In the genomic region with DNA sequence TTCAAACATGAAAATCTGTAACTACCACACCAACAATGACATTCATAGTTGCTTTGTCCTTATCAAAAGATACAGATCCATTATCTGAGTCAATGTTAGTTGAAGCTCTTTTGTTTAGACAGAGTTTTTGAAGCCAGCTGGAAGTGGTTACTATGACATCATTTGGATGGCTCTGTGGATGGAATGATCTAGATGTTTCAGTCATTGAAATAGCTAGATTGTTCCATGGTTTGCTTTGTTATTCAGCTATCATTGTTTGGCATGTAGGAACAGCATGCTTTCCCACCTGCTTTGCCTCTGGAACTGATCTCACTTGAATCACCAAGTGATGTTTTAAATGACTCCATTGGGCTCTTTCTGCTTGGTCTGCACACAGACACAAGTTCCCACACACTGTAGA, we compare ENCODE assay signal across 25 mouse cellular contexts.
DNase-seq lines count a peak whose midpoint lies in the region; ATAC-seq and TF ChIP-seq lines count a peak whose summit lies in the region.
"Had no signal": no experiment of that assay in that cellular context is flagged by ENCODE, and none has a peak within 500 bp of the region (broad histone marks: within the 10 kb centered on the region; RNA-seq: fewer than 3 reads in every experiment).

No protein-coding gene starts in this region.

- no peak overlapping the region for H3K27ac ChIP-seq in lung, postnatal 0 days (ENCODE audit: low read length)
- H3K27ac ChIP-seq: hindbrain, embryonic 13.5 days; left cerebral cortex, adult 2 months; limb, embryonic 13.5 days; liver, embryonic 14.5 days; neural tube, embryonic 12.5 days had no signal

- no peak overlapping the region for H3K9ac ChIP-seq in lung, postnatal 0 days (replicated peaks; ENCODE audit: low read depth)
- H3K9ac ChIP-seq: hindbrain, embryonic 13.5 days; limb, embryonic 13.5 days; liver, embryonic 14.5 days; lung, embryonic 14.5 days; neural tube, embryonic 12.5 days had no signal

- H3K4me1 ChIP-seq in lung, postnatal 0 days (ENCODE audit: insufficient read depth, low read depth, low read length) = no peaks in the 10 kb centered on the region
- H3K4me1 ChIP-seq: hindbrain, embryonic 13.5 days; limb, embryonic 13.5 days; neural tube, embryonic 12.5 days had no signal

- no peaks in the 10 kb centered on the region for H3K27me3 ChIP-seq in lung, postnatal 0 days (replicated peaks; ENCODE audit: insufficient read depth, low read length)
- H3K27me3 ChIP-seq: hindbrain, embryonic 13.5 days; limb, embryonic 13.5 days; neural tube, embryonic 12.5 days had no signal

- H3K9me3 ChIP-seq in lung, postnatal 0 days (ENCODE audit: low read length) = no peaks in the 10 kb centered on the region
- H3K9me3 ChIP-seq: hindbrain, embryonic 13.5 days; limb, embryonic 13.5 days; neural tube, embryonic 12.5 days had no signal

- no peak overlapping the region for H3K4me3 ChIP-seq in lung, postnatal 0 days (ENCODE audit: low read depth, low read length)
- H3K4me3 ChIP-seq: hindbrain, embryonic 13.5 days; left cerebral cortex, adult 2 months; limb, embryonic 13.5 days; neural tube, embryonic 12.5 days had no signal

- peak; percentile 60 for TF ChIP-seq EP300 in lung, postnatal 0 days (IDR thresholded peaks at IDR 0.05)

- DNase-seq in heart, adult 11 months = peak; percentile 84
- DNase-seq in heart, postnatal 25 days (ENCODE audit: low spot score) = no peak
- DNase-seq in lung, postnatal 0 days (ENCODE audit: low spot score) = peak; percentile 19
- no peak for DNase-seq in lung, postnatal 14 days
- peak; percentile 74 for DNase-seq in Muller cell, postnatal 12 days (ENCODE audit: inconsistent ontology term)
- peak; percentile 65 for DNase-seq in lung, postnatal 36 days
- no peak for DNase-seq in embryo, embryonic 9.5 days (ENCODE audit: extremely low spot score)
- DNase-seq: adrenal gland, adult 8-10 months; cerebellum, adult 8-10 months; cerebellum, postnatal 25 days; heart, postnatal 4 days; kidney, adult 9 months; kidney, postnatal 10 days; lung, embryonic 14.5 days had no signal

- H3K4me2 ChIP-seq in lung, postnatal 0 days (replicated peaks; ENCODE audit: low read depth, low read length) = no peak overlapping the region
- H3K4me2 ChIP-seq: heart, embryonic 11.5 days; hindbrain, embryonic 13.5 days; limb, embryonic 13.5 days; lung, embryonic 14.5 days; midbrain, embryonic 11.5 days; neural tube, embryonic 12.5 days had no signal

- peak; percentile 25; the same call in 1 of the 2 replicates for ATAC-seq in lung, postnatal 0 days
- ATAC-seq: CD4-positive, CD25-positive, alpha-beta regulatory T cell, adult 4 months; forebrain, embryonic 14.5 days; intestine, postnatal 0 days; midbrain, embryonic 16.5 days had no signal

- intact Hi-C loops in heart, postnatal 25 days (cut with DNase I) = no loop called here

- no peaks in the 10 kb centered on the region for H3K36me3 ChIP-seq in lung, postnatal 0 days (ENCODE audit: insufficient read depth, low read length)
- H3K36me3 ChIP-seq: hindbrain, embryonic 13.5 days; limb, embryonic 13.5 days; neural tube, embryonic 12.5 days had no signal

- TF ChIP-seq CTCF in lung, postnatal 0 days (IDR thresholded peaks at IDR 0.05) = no peak

Comparison
In these comparisons a context has a peak if more than half of its experiments do, and no peak if none do; other contexts are left out.
1. DNase-seq: peak in heart, adult 11 months (single experiment), lung, postnatal 0 days (single experiment), Muller cell, postnatal 12 days (single experiment) and lung, postnatal 36 days (single experiment); none in heart, postnatal 25 days (single experiment), lung, postnatal 14 days (single experiment) and embryo, embryonic 9.5 days (single experiment).